Mouse (Mus musculus) kidney, adult 18-20 months (tissue): ENCODE data around the gene Efna3.

ENCODE experiments used
- DNase-seq: peaks from one replicate; pipeline ENCODE4 v3.0.0; 2021

Efna3 gene

GRCm38 (mm10) chr3:89337721-89338578 is 15.2 kb upstream of the Efna3 start, which contains the start of gene Efna4:
Efna4 (minus strand) TSS chr3:89338028.
- DNase-seq = peak; percentile 61

GRCm38 (mm10) chr3:89337062-89337720 is 14.4 kb upstream of the Efna3 start:
- DNase-seq = no peak

GRCm38 (mm10) chr3:89336529-89336928 is 13.8 kb upstream of the Efna3 start:
- DNase-seq = no peak

- no peak for DNase-seq
These were observed 10.3 kb upstream of the Efna3 start for GRCm38 (mm10) chr3:89333053-89333452.

GRCm38 (mm10) chr3:89332476-89332875 is 9.7 kb upstream of the Efna3 start:
- no peak for DNase-seq

GRCm38 (mm10) chr3:89332013-89332412 is 9.2 kb upstream of the Efna3 start:
- no peak for DNase-seq

GRCm38 (mm10) chr3:89331561-89331960 is 8.8 kb upstream of the Efna3 start:
- no peak for DNase-seq

GRCm38 (mm10) chr3:89330948-89331347 is 8.2 kb upstream of the Efna3 start:
- DNase-seq = no peak

GRCm38 (mm10) chr3:89330346-89330745 is 7.6 kb upstream of the Efna3 start:
- DNase-seq = no peak

GRCm38 (mm10) chr3:89328623-89329022 is 5.9 kb upstream of the Efna3 start:
- no peak for DNase-seq

- DNase-seq = no peak
These were observed 4.7 kb upstream of the Efna3 start for GRCm38 (mm10) chr3:89327371-89327870.

GRCm38 (mm10) chr3:89325882-89326281 is 3.1 kb upstream of the Efna3 start:
- DNase-seq = no peak

GRCm38 (mm10) chr3:89322131-89322500 is 649 bp downstream of the Efna3 start:
- DNase-seq = peak; percentile 21

GRCm38 (mm10) chr3:89321183-89322130 is 1.3 kb downstream of the Efna3 start:
- peak; percentile 35 for DNase-seq

- DNase-seq = peak; percentile 42
These were observed 2.1 kb downstream of the Efna3 start for GRCm38 (mm10) chr3:89320581-89321182.

GRCm38 (mm10) chr3:89319591-89320350 is 3.0 kb downstream of the Efna3 start:
- no peak for DNase-seq

GRCm38 (mm10) chr3:89318971-89319590 is 3.7 kb downstream of the Efna3 start:
- no peak for DNase-seq

GRCm38 (mm10) chr3:89318316-89318715 is 4.4 kb downstream of the Efna3 start:
- DNase-seq = no peak

- DNase-seq = no peak
These were observed 5.5 kb downstream of the Efna3 start for GRCm38 (mm10) chr3:89317246-89317645.

GRCm38 (mm10) chr3:89316833-89317232 is 5.9 kb downstream of the Efna3 start:
- peak; percentile 91 for DNase-seq
